Mouse (Mus musculus) embryonic facial prominence, embryonic 14.5 days (tissue): ENCODE data around the gene Rpusd4. TPM values are rescaled to one million over a fixed set of nuclear protein-coding genes. Genes with fewer than 3 reads are reported as not detected.

Experiments
- ATAC-seq: fragments of 200-750 bp; cut with Nextera tagmentation; 2 replicates; pipeline ENCODE4 v1.8.0; 2017; ENCODE audit warnings: low read depth, moderate number of reproducible peaks, moderate TSS enrichment
- DNase-seq: peaks from one replicate; pipeline ENCODE4 v3.0.0-alpha.2; 2015; ENCODE audit warnings: low spot score
- H3K27ac ChIP-seq: fragments of 300-500 bp; sonication (generic); replicated peaks from 2 replicates; pipeline ENCODE4 v1.5.1; 2014; ENCODE audit warnings: low read depth, mild to moderate bottlenecking, low read length, moderate library complexity
- H3K27me3 ChIP-seq: fragments of 300-500 bp; sonication (generic); replicated peaks from 2 replicates; pipeline ENCODE4 v1.6.1; 2014; ENCODE audit warnings: low read length; ENCODE audit not compliant: control insufficient read depth, insufficient read depth
- H3K36me3 ChIP-seq: fragments of 300-500 bp; sonication (generic); 2 replicates; pipeline ENCODE4 v1.6.1; 2014; ENCODE audit warnings: low read length, mixed read lengths; ENCODE audit not compliant: control insufficient read depth, insufficient read depth
- H3K4me1 ChIP-seq: fragments of 300-500 bp; sonication (generic); 2 replicates; pipeline ENCODE4 v1.6.1; 2014; ENCODE audit warnings: antibody characterized with exemption, low read length; ENCODE audit not compliant: control insufficient read depth, insufficient read depth
- H3K4me2 ChIP-seq: fragments of 300-500 bp; sonication (generic); 2 replicates; pipeline ENCODE4 v1.6.1; 2014; ENCODE audit warnings: low read depth, mild to moderate bottlenecking, low read length, moderate library complexity, mixed read lengths
- H3K4me3 ChIP-seq: fragments of 300-500 bp; sonication (generic); 2 replicates; pipeline ENCODE4 v1.5.1; 2014; ENCODE audit warnings: low read depth, mild to moderate bottlenecking, low read length
- H3K9ac ChIP-seq: fragments of 300-500 bp; sonication (generic); 2 replicates; pipeline ENCODE4 v1.6.1; 2014; ENCODE audit warnings: low read depth, mild to moderate bottlenecking, low read length, moderate library complexity, mixed read lengths
- H3K9me3 ChIP-seq: fragments of 300-500 bp; sonication (generic); 2 replicates; pipeline ENCODE4 v1.6.1; 2016; ENCODE audit warnings: low read length; ENCODE audit not compliant: control insufficient read depth
- WGBS: fragments of 180-500 bp; shearing (Covaris S2); extraction: QIAGEN DNeasy Blood & Tissue Kit; methylation state at CpG from one replicate; pipeline ENCODE4 v1.1.7; 2014; 5-methylcytosine and 5-hydroxymethylcytosine counted together
- polyA plus RNA-seq: library from polyadenylated mRNA; unstranded; fragments of >200 nt; fragmentation: Nextera tagmentation; extraction: Ambion mirVana; gene quantifications from 2 replicates; pipeline ENCODE4 v1.2.1, GENCODE M21; 2014

The Rpusd4 gene
- polyA plus RNA-seq, 1 experiment from 2014 or later, result 23.4 TPM

DNA sequence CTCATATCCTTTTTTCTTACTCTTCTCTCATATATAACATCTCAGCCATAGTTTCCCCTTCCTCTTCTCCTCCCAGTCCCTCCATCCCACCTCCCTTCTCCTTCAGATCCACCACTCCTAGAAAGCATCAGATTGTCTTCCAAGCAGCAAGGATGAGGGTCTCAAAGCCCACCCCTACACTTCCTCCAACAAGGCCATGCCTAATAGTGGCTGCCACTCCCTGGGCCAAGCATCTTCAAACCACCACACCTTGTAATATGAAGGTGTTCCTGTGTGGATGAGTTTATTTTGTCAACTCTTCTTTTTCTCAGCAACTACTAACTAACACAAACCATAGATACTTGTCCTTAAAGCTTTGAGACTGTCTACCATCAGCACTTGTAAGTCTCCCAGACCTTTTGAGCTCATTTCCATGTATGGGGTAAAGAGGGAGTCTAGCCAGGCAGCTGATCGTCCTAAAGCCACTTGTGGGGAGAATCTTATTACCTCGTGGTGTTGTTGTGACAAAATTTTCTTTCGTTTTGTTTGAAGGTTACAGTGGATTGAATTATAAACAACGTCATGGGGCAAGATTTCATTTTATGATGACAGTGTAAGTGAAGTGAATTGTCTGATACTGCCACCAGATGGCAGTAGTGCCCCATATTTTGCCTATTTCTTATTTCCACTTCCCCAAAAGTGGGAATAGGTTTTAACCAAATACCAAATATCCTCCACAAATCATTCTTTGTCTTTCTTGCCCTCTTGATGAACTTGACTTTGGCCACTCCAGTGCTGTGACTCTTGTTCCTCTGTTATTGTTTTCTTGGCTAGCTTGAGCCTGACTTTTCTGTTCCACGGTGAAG, 14.6 kb downstream of the Rpusd4 start:
- no peaks in the 10 kb centered on the region for H3K9me3 ChIP-seq
- 0 out of 2 replicates have a peak overlapping the region, but pooled peaks have one; percentile 2 for H3K27ac ChIP-seq
- 7% methylated on average over 5 of the region's 5 CpGs for WGBS
- no peak overlapping the region for H3K4me3 ChIP-seq
- ATAC-seq, result no peak
- peak; percentile 74 for DNase-seq
- peaks cover 14% of the 10 kb centered on the region; the same call in 1 of the 2 replicates for H3K36me3 ChIP-seq
- no peak overlapping the region for H3K9ac ChIP-seq
- H3K27me3 ChIP-seq, result no peaks in the 10 kb centered on the region
- 0 out of 2 replicates have a peak, but pooled peaks cover 6% of the 10 kb centered on the region for H3K4me1 ChIP-seq
- H3K4me2 ChIP-seq, result no peak overlapping the region

GRCm38 (mm10) chr9:35282851-35283200, 15.2 kb downstream of the Rpusd4 start:
- no peak for ATAC-seq
- DNase-seq, result no peak
- Histone ChIP-seq H3K9me3 (no peaks in the 10 kb centered on the region), H3K27me3 (no peaks in the 10 kb centered on the region), H3K27ac (0 out of 2 replicates have a peak overlapping the region, but pooled peaks have one; percentile 2), H3K4me3 (no peak overlapping the region), H3K4me1 (0 out of 2 replicates have a peak, but pooled peaks cover 6% of the 10 kb centered on the region), H3K4me2 (no peak overlapping the region), H3K36me3 (peaks cover 8% of the 10 kb centered on the region; the same call in 1 of the 2 replicates), H3K9ac (no peak overlapping the region)
- 33% methylated on average over 5 of the region's 5 CpGs for WGBS

DNA sequence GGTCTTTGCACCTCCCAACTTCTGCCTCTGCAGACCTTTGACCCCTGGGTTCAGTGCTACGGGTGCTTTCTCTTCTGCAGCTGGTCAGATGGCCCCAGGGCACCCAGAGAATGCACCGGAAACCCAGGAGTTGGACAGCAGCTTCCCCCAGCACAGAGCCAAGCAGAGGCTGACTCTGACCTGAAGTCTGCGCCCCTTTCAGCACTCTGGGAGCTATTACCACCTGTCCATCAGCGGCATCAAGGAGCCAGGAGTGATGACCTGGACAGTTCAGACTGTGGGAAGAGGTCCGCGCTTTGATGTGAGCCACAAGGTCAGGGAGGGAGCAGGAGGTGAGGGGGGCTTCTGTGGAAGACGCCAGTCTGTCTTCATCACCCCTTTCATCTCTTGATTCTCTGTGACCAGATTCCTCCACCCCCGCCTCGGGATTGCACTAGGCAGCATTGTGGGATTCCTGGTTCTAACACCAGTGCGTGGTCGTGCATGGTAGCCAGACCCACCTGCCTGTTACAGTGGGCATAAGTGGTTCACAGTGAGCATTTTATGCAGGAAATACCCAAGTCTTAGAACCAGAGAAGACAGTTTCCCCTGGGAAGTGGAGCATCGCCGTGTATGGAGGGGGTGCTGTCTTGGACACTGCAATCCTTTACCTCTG, 15.9 kb downstream of the Rpusd4 start:
- no peak overlapping the region for H3K27ac ChIP-seq
- H3K4me2 ChIP-seq, result no peak overlapping the region
- peaks cover 5% of the 10 kb centered on the region; the same call in 1 of the 2 replicates for H3K36me3 ChIP-seq
- 38% methylated on average over 13 of the region's 13 CpGs for WGBS
- no peak overlapping the region for H3K9ac ChIP-seq
- no peaks in the 10 kb centered on the region for H3K27me3 ChIP-seq
- 0 out of 2 replicates have a peak, but pooled peaks cover 6% of the 10 kb centered on the region for H3K4me1 ChIP-seq
- no peak overlapping the region for H3K4me3 ChIP-seq
- DNase-seq (no peak), ATAC-seq (peak; percentile 10; the same call in 1 of the 2 replicates)
- no peaks in the 10 kb centered on the region for H3K9me3 ChIP-seq

DNA sequence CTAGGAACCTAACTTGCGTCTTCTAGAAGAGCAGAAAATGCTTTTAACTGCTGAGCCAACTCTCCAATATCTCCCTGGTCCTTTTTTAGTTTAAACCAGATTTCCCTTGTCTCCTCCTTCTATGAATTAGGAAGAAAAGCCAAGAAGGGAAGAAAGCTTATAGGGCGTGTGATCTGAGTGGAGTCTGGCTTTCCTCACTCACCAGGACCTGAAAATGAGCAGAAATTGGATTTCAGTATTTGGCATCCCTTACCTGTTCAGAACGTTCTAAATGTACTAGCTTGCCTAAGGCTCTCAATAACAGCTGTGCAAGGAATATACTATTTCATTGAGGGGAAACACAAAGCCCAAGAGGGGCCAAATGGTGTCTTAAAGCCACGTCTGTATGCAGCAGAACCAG, 16.7 kb downstream of the Rpusd4 start:
- ATAC-seq (peak; percentile 62; the same call in 1 of the 2 replicates), DNase-seq (peak; percentile 59)
- Histone ChIP-seq H3K9ac (no peak overlapping the region), H3K4me2 (no peak overlapping the region), H3K27ac (no peak overlapping the region), H3K4me1 (0 out of 2 replicates have a peak, but pooled peaks cover 6% of the 10 kb centered on the region), H3K36me3 (no peaks in the 10 kb centered on the region), H3K9me3 (no peaks in the 10 kb centered on the region), H3K4me3 (no peak overlapping the region), H3K27me3 (no peaks in the 10 kb centered on the region)
- 55% methylated on average over 4 of the region's 4 CpGs for WGBS

GRCm38 (mm10) chr9:35286351-35286750, 18.7 kb downstream of the Rpusd4 start:
- H3K9me3 ChIP-seq, result no peaks in the 10 kb centered on the region
- no peak overlapping the region for H3K27ac ChIP-seq
- 0 out of 2 replicates have a peak, but pooled peaks cover 6% of the 10 kb centered on the region for H3K4me1 ChIP-seq
- DNase-seq (no peak), ATAC-seq (no peak)
- H3K27me3 ChIP-seq, result no peaks in the 10 kb centered on the region
- no peak overlapping the region for H3K4me2 ChIP-seq
- H3K4me3 ChIP-seq, result no peak overlapping the region
- no peaks in the 10 kb centered on the region for H3K36me3 ChIP-seq
- no peak overlapping the region for H3K9ac ChIP-seq
- 78% methylated on average over 3 of the region's 3 CpGs for WGBS

DNA sequence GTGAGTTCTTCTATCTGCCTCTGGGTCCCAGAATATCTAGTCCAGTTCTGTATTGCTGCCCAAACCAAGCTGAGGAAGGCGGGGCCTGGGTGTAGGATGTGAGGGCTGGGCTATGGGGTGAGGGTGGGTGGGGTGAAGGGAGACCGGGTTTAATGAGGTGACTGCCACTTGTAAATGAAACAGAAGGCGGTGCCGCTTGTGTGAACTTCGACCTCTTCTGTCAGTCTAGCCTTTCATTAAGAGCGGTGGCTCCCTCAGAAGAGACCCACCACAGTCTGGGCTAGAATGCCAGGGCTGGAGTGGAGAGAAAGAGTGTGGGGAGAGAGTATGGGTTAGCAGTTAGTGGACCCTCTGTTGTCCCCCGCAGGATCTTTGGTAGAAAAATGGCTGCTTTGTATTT, 22.3 kb downstream of the Rpusd4 start:
- H3K36me3 ChIP-seq, result no peaks in the 10 kb centered on the region
- ATAC-seq (no peak), DNase-seq (no peak)
- H3K4me3 ChIP-seq, result no peak overlapping the region
- no peaks in the 10 kb centered on the region for H3K27me3 ChIP-seq
- WGBS, result 37% methylated on average over 7 of the region's 7 CpGs
- peaks cover 5% of the 10 kb centered on the region; the same call in 1 of the 2 replicates for H3K4me1 ChIP-seq
- H3K9ac ChIP-seq, result no peak overlapping the region
- no peaks in the 10 kb centered on the region for H3K9me3 ChIP-seq
- H3K4me2 ChIP-seq, result no peak overlapping the region
- no peak overlapping the region for H3K27ac ChIP-seq

GRCm38 (mm10) chr9:35290417-35290816, 22.8 kb downstream of the Rpusd4 start:
- Histone ChIP-seq H3K9me3 (no peaks in the 10 kb centered on the region), H3K36me3 (no peaks in the 10 kb centered on the region), H3K27me3 (no peaks in the 10 kb centered on the region), H3K27ac (no peak overlapping the region), H3K4me2 (no peak overlapping the region), H3K4me3 (no peak overlapping the region), H3K9ac (no peak overlapping the region), H3K4me1 (peaks cover 5% of the 10 kb centered on the region; the same call in 1 of the 2 replicates)
- 95% methylated on average over 3 of the region's 3 CpGs for WGBS
- no peak for DNase-seq
- no peak for ATAC-seq

- H3K9me3 ChIP-seq, result no peaks in the 10 kb centered on the region
- H3K4me3 ChIP-seq, result no peak overlapping the region
- no peak overlapping the region for H3K4me2 ChIP-seq
- H3K36me3 ChIP-seq, result no peaks in the 10 kb centered on the region
- 69% methylated on average over 4 of the region's 4 CpGs for WGBS
- no peak for DNase-seq
- no peak for ATAC-seq
- H3K27ac ChIP-seq, result no peak overlapping the region
- peaks cover 5% of the 10 kb centered on the region; the same call in 1 of the 2 replicates for H3K4me1 ChIP-seq
- H3K9ac ChIP-seq, result no peak overlapping the region
- no peaks in the 10 kb centered on the region for H3K27me3 ChIP-seq
These were observed 23.3 kb downstream of the Rpusd4 start for GRCm38 (mm10) chr9:35290916-35291315.
